Mouse (Mus musculus) kidney, embryonic 16.5 days (tissue): Measurements from ENCODE around the gene Nudt9. TPM values are rescaled to one million over a fixed set of nuclear protein-coding genes. Genes with fewer than 3 reads are reported as not detected.

Source experiments
- ATAC-seq: fragments of 200-750 bp; cut with Nextera tagmentation; 2 replicates; pipeline ENCODE4 v1.8.0; 2017; ENCODE audit warnings: moderate TSS enrichment; ENCODE audit not compliant: low FRiP score, low TSS enrichment
- H3K27ac ChIP-seq: fragments of 300-500 bp; sonication (generic); 2 replicates; pipeline ENCODE4 v1.5.1; 2014; ENCODE audit warnings: low read length
- H3K27me3 ChIP-seq: fragments of 300-500 bp; sonication (generic); 2 replicates; pipeline ENCODE4 v1.6.1; 2014; ENCODE audit warnings: low read length, control low read depth, mixed read lengths; ENCODE audit not compliant: insufficient read depth
- H3K36me3 ChIP-seq: fragments of 300-500 bp; sonication (generic); 2 replicates; pipeline ENCODE4 v1.6.1; 2014; ENCODE audit warnings: low read length, control low read depth, mixed read lengths; ENCODE audit not compliant: insufficient read depth
- H3K4me1 ChIP-seq: fragments of 300-500 bp; sonication (generic); 2 replicates; pipeline ENCODE4 v1.6.1; 2014; ENCODE audit warnings: low read length, control low read depth, mixed read lengths; ENCODE audit not compliant: insufficient read depth
- H3K4me2 ChIP-seq: fragments of 300-500 bp; sonication (generic); replicated peaks from 2 replicates; pipeline ENCODE4 v1.6.1; 2014; ENCODE audit warnings: low read depth, low read length
- H3K4me3 ChIP-seq: fragments of 300-500 bp; sonication (generic); 2 replicates; pipeline ENCODE4 v1.5.1; 2014; ENCODE audit warnings: mild to moderate bottlenecking, low read length
- H3K9ac ChIP-seq: fragments of 300-500 bp; sonication (generic); replicated peaks from 2 replicates; pipeline ENCODE4 v1.6.1; 2014; ENCODE audit warnings: low read length
- H3K9me3 ChIP-seq: fragments of 300-500 bp; sonication (generic); 2 replicates; pipeline ENCODE4 v1.6.1; 2016; ENCODE audit warnings: low read length, control low read depth
- WGBS: fragments of 180-500 bp; shearing (Covaris S2); extraction: QIAGEN DNeasy Blood & Tissue Kit; methylation state at CpG from one replicate; pipeline ENCODE4 v1.1.7; 2014; 5-methylcytosine and 5-hydroxymethylcytosine counted together
- polyA plus RNA-seq: library from polyadenylated mRNA; unstranded; fragments of >200 nt; fragmentation: Nextera tagmentation; extraction: Ambion mirVana; gene quantifications from 2 replicates; pipeline ENCODE4 v1.2.1, GENCODE M21; 2015

Gene Nudt9
- polyA plus RNA-seq, 1 experiment from 2014 or later, result 62.2 TPM

GRCm38 (mm10) chr5:104055816-104056215 lies 9.7 kb downstream of the Nudt9 start:
- Histone ChIP-seq H3K9me3 (no peaks in the 10 kb centered on the region), H3K36me3 (peaks cover 32% of the 10 kb centered on the region), H3K9ac (no peak overlapping the region), H3K4me3 (no peak overlapping the region), H3K27me3 (no peaks in the 10 kb centered on the region), H3K4me2 (no peak overlapping the region), H3K4me1 (no peaks in the 10 kb centered on the region), H3K27ac (no peak overlapping the region)
- no peak for ATAC-seq
- 85% methylated on average over 4 of the region's 4 CpGs for WGBS

DNA sequence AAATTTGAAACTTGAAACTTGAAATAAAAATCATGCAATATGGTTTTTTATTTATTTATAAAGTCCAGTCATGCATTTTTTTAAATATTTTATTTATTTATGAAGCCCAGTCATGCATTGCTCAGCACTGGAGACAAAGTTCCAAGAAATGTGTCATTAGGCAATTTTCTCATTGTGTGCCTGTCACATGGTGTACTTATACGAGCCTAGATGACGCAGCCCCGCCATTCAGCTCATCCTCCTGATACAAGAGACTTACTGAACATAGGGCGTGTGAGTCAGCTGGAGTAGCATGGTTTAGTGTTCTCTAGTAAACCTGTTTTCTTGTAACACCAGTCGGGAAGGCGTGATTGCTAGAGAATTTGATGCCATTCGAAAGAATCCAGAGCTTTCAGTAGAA lies 10.2 kb downstream of the Nudt9 start:
- Histone ChIP-seq H3K4me3 (no peak overlapping the region), H3K9ac (no peak overlapping the region), H3K4me2 (no peak overlapping the region), H3K27ac (no peak overlapping the region), H3K36me3 (peaks cover 33% of the 10 kb centered on the region), H3K9me3 (no peaks in the 10 kb centered on the region), H3K4me1 (no peaks in the 10 kb centered on the region), H3K27me3 (no peaks in the 10 kb centered on the region)
- no peak for ATAC-seq
- 86% methylated on average over 7 of the region's 7 CpGs for WGBS

DNA sequence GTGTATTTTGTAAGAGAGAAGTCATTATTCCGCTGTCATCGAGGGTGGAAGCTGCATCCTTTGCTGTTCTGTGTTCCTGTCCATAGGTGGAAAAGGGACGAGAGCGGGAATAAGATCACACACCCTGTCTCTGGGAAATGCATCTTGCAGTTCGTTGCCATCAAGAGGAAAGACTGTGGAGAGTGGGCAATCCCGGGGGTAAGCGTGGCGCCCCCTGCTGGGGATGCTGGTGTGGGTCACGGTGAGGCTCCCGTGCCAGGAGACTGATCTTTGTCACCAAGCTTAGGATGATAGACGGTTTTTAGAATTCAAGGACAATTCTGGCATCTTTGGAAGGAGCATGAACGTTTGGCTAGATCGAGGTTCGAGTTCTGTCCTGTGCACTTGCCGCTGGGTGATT lies 11.9 kb downstream of the Nudt9 start:
- H3K4me2 ChIP-seq, result no peak overlapping the region
- ATAC-seq, result no peak
- H3K9me3 ChIP-seq, result no peaks in the 10 kb centered on the region
- 73% methylated on average over 15 of the region's 15 CpGs for WGBS
- no peak overlapping the region for H3K9ac ChIP-seq
- H3K27me3 ChIP-seq, result no peaks in the 10 kb centered on the region
- no peaks in the 10 kb centered on the region for H3K4me1 ChIP-seq
- no peak overlapping the region for H3K4me3 ChIP-seq
- H3K36me3 ChIP-seq, result peaks cover 36% of the 10 kb centered on the region
- H3K27ac ChIP-seq, result no peak overlapping the region

DNA sequence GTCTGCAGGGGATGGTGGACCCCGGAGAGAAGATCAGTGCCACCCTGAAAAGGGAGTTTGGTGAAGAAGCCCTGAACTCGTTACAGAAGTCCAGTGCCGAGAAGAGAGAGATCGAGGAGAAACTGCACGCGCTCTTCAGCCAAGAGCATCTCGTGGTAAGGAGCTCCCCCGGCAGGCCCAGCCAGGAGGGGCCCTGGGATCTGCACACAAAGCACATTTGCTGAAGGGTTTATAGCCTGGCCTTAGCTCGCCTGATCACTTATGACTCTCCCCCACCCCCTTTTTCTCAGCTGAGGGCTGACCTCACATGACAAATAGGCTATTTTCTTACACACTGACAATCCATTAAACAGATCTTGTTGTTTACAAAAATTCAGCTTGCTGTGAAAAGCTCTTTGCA lies 13.5 kb downstream of the Nudt9 start:
- no peaks in the 10 kb centered on the region for H3K27me3 ChIP-seq
- H3K4me1 ChIP-seq, result no peaks in the 10 kb centered on the region
- no peak overlapping the region for H3K4me3 ChIP-seq
- 0 out of 2 replicates have a peak, but pooled peaks have one; percentile 63 for ATAC-seq
- H3K27ac ChIP-seq, result no peak overlapping the region
- no peaks in the 10 kb centered on the region for H3K9me3 ChIP-seq
- WGBS, result 45% methylated on average over 9 of the region's 9 CpGs
- H3K4me2 ChIP-seq, result no peak overlapping the region
- peaks cover 40% of the 10 kb centered on the region for H3K36me3 ChIP-seq
- H3K9ac ChIP-seq, result no peak overlapping the region

DNA sequence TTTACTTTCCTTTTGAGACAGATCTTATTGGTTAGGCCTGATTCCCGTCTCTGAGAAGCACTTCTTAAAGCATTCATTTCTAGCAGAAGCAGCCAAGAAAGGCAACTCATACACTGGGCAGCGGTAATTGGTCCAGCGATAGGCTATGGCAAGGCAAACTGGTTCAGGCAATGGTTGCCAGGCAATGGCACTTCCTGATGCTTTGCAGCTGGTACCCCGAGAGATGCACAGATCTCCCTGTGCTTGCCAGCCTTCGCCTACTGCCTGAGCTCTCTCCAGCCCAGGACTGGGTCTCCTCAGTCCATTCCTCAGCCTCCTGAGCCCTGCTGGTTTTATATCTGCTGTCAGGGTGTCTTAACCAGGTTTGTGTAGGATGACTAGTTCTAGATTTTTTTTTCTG lies 14.3 kb downstream of the Nudt9 start:
- no peak for ATAC-seq
- no peaks in the 10 kb centered on the region for H3K4me1 ChIP-seq
- H3K27me3 ChIP-seq, result no peaks in the 10 kb centered on the region
- WGBS, result 80% methylated on average over 5 of the region's 5 CpGs
- no peak overlapping the region for H3K4me2 ChIP-seq
- no peak overlapping the region for H3K9ac ChIP-seq
- peaks cover 45% of the 10 kb centered on the region for H3K36me3 ChIP-seq
- H3K4me3 ChIP-seq, result no peak overlapping the region
- H3K27ac ChIP-seq, result no peak overlapping the region
- no peaks in the 10 kb centered on the region for H3K9me3 ChIP-seq

DNA sequence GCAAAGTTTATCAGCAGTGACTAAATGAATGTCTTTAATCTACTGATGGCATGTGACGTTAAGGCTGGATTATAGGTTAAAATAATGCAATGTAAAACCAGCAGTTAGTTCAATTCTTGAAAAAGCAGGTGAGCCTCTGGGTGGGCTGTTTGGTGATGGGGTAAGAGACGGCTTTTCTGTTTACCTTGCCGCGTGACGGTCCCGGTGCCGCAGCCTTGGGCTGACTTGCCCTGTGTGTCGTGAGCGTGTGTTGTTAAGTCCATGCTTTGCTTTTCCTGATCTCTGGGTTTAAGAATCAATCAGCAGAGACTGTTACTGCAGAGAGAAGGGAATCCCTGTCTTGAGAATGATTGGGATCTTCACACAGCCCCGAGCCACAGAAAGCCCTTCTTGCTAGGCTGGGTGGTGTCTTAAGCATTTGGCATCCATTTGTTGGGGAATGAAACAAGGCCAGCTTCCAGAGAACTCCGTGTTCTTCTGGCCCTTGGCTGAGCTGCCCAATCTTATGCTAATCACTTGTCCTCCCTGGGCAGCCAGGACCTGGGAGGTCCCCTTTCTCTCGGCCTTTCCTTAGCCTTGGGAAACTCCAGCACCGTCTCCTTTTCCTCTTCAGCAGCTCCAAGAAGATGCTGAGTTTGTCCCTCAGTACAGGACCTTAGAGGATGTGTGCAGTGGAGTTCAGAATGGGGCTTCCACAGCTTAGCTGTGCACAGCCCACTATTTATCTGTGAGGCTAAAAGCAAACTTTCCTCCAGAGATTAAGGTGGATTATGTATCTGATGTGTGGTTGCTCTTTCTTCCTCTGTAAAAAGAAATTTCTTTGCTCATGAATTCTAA lies 16.0 kb downstream of the Nudt9 start:
- WGBS, result 89% methylated on average over 13 of the region's 13 CpGs
- Histone ChIP-seq H3K4me3 (no peak overlapping the region), H3K36me3 (peaks cover 45% of the 10 kb centered on the region)

DNA sequence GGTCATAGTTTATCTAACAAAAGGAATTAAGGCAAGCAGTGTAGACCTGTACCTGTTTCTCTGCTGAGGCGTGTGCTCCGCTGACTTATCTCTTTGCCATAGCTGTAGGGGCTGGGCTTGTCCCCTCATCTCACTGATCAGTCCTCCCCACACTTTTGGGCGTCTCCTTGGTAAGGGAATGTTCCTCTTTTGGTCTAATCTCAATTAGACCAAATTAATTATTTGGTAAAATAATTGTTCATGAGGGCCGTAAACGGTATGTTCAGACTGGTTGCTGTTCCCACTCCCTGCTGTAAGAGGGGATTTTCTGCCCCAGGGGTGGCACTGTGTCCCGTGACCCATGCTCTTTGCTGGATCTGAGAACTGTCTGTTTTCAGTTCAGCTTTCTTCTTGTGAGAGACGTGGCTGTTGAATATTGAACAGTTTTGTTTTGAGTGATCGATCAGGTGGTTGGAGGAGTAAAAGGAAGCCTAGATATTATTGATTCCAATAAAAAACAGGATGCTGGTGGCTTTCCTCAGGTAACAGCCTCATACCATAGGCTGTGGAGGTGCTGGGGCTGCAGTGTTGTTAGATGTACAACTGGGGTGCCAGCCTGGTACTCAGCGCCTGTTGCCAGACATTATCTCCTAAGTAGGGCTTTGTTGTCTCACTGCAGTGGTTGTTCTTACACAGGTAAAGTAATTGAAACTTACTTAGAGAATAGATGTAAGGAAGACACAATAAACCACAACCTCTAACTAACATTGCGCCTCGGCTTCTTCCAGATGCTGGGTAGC lies 16.9 kb downstream of the Nudt9 start:
- no peak overlapping the region for H3K9ac ChIP-seq
- H3K4me3 ChIP-seq, result no peak overlapping the region
- 93% methylated on average over 11 of the region's 11 CpGs for WGBS
- H3K9me3 ChIP-seq, result no peaks in the 10 kb centered on the region
- no peak overlapping the region for H3K27ac ChIP-seq
- no peaks in the 10 kb centered on the region for H3K4me1 ChIP-seq
- H3K36me3 ChIP-seq, result peaks cover 45% of the 10 kb centered on the region
- H3K27me3 ChIP-seq, result no peaks in the 10 kb centered on the region
- ATAC-seq, result no peak
- no peak overlapping the region for H3K4me2 ChIP-seq

More for the DNA sequence above, 16.0 kb downstream of the Nudt9 start:
- Histone ChIP-seq H3K4me1 (no peaks in the 10 kb centered on the region), H3K27me3 (no peaks in the 10 kb centered on the region), H3K27ac (no peak overlapping the region), H3K9me3 (no peaks in the 10 kb centered on the region), H3K4me2 (no peak overlapping the region), H3K9ac (no peak overlapping the region)
- ATAC-seq, result no peak

- ATAC-seq, result no peak
- H3K9ac ChIP-seq, result no peak overlapping the region
- no peak overlapping the region for H3K27ac ChIP-seq
- H3K27me3 ChIP-seq, result no peaks in the 10 kb centered on the region
- no peaks in the 10 kb centered on the region for H3K9me3 ChIP-seq
- WGBS, result 88% methylated on average over 7 of the region's 7 CpGs
- H3K4me3 ChIP-seq, result no peak overlapping the region
- H3K4me1 ChIP-seq, result peaks cover 7% of the 10 kb centered on the region
- no peak overlapping the region for H3K4me2 ChIP-seq
- H3K36me3 ChIP-seq, result peaks cover 4% of the 10 kb centered on the region
Observed at GRCm38 (mm10) chr5:104068751-104069150, 22.6 kb downstream of the Nudt9 start.

GRCm38 (mm10) chr5:104071048-104071447 lies 24.9 kb downstream of the Nudt9 start:
- H3K9me3 ChIP-seq, result no peaks in the 10 kb centered on the region
- 0 out of 2 replicates have a peak, but pooled peaks cover 4% of the 10 kb centered on the region for H3K27me3 ChIP-seq
- no peaks in the 10 kb centered on the region for H3K36me3 ChIP-seq
- no peak overlapping the region for H3K27ac ChIP-seq
- no peak overlapping the region for H3K4me2 ChIP-seq
- ATAC-seq, result no peak
- no peak overlapping the region for H3K4me3 ChIP-seq
- peaks cover 7% of the 10 kb centered on the region for H3K4me1 ChIP-seq
- no peak overlapping the region for H3K9ac ChIP-seq
- WGBS, result 86% methylated on average over 4 of the region's 4 CpGs
